Mouse (Mus musculus): ENCODE data around the gene Pdcd5.

The Pdcd5 gene

GRCm38 (mm10) chr7:35647101-35647698 lies at the start of gene Pdcd5:
Pdcd5 (minus strand) TSS chr7:35647521.
- DNase-seq (ENCODE audit: low spot score in 2 of 2): peak; percentile 93 to 96

- no peak for DNase-seq (ENCODE audit: low spot score in 2 of 2)
These were observed 45.3 kb upstream of the Pdcd5 start for GRCm38 (mm10) chr7:35692641-35693040.

GRCm38 (mm10) chr7:35692117-35692516 lies 44.8 kb upstream of the Pdcd5 start:
- DNase-seq (ENCODE audit: low spot score in 2 of 2): no peak

GRCm38 (mm10) chr7:35688781-35689349 lies 41.5 kb upstream of the Pdcd5 start:
- DNase-seq (ENCODE audit: low spot score in 2 of 2): no peak

- DNase-seq (ENCODE audit: low spot score in 2 of 2): no peak
These were observed 41.0 kb upstream of the Pdcd5 start for GRCm38 (mm10) chr7:35688276-35688675.

- DNase-seq (ENCODE audit: low spot score in 2 of 2): no peak
These were observed 39.9 kb upstream of the Pdcd5 start for GRCm38 (mm10) chr7:35687229-35687628.

- peak in 1 of 2 experiments; percentile 9 for DNase-seq (ENCODE audit: low spot score in 2 of 2)
These were observed 39.4 kb upstream of the Pdcd5 start for GRCm38 (mm10) chr7:35686756-35687155.

GRCm38 (mm10) chr7:35686216-35686615 lies 38.9 kb upstream of the Pdcd5 start:
- DNase-seq (ENCODE audit: low spot score in 2 of 2): no peak

GRCm38 (mm10) chr7:35683409-35684122 lies 36.2 kb upstream of the Pdcd5 start:
- no peak for DNase-seq (ENCODE audit: low spot score in 2 of 2)

GRCm38 (mm10) chr7:35681559-35681958 lies 34.2 kb upstream of the Pdcd5 start:
- DNase-seq (ENCODE audit: low spot score in 2 of 2): no peak

- DNase-seq (ENCODE audit: low spot score in 2 of 2): no peak
These were observed 31.7 kb upstream of the Pdcd5 start for GRCm38 (mm10) chr7:35678976-35679375.

GRCm38 (mm10) chr7:35668066-35669041 lies 21.0 kb upstream of the Pdcd5 start:
- DNase-seq (ENCODE audit: low spot score in 2 of 2): no peak

GRCm38 (mm10) chr7:35663790-35664376 lies 16.6 kb upstream of the Pdcd5 start:
- DNase-seq (ENCODE audit: low spot score in 2 of 2): no peak

- DNase-seq (ENCODE audit: low spot score in 2 of 2): peak in 1 of 2 experiments; percentile 46
These were observed 11.9 kb upstream of the Pdcd5 start for GRCm38 (mm10) chr7:35659173-35659572.

- no peak for DNase-seq (ENCODE audit: low spot score in 2 of 2)
These were observed 10.5 kb upstream of the Pdcd5 start for GRCm38 (mm10) chr7:35657829-35658228.

- no peak for DNase-seq (ENCODE audit: low spot score in 2 of 2)
These were observed 4.4 kb upstream of the Pdcd5 start for GRCm38 (mm10) chr7:35651583-35652270.

- no peak for DNase-seq (ENCODE audit: low spot score in 2 of 2)
These were observed 3.5 kb upstream of the Pdcd5 start for GRCm38 (mm10) chr7:35650716-35651410.

- peak in 1 of 2 experiments; percentile 55 for DNase-seq (ENCODE audit: low spot score in 2 of 2)
These were observed 1.8 kb upstream of the Pdcd5 start for GRCm38 (mm10) chr7:35649071-35649470.

GRCm38 (mm10) chr7:35648239-35649069 lies 1.1 kb upstream of the Pdcd5 start:
- DNase-seq (ENCODE audit: low spot score in 2 of 2): no peak
